Mouse (Mus musculus) testis, adult 2 months (tissue): ENCODE measurements at regions not wholly inside any gene's neighbourhood (a gene's known extent, or its start where the extent isn't known, plus 50 kb on each side); places are given as distances from the start of the nearest gene placed in this dataset.

ENCODE experiments used
- CTCF ChIP-seq: fragments of 200-500 bp; IDR thresholded peaks from 2 replicates; pipeline ENCODE4 v1.5.1; 2012; ENCODE audit warnings: low read depth, mild to moderate bottlenecking, inconsistent platforms, low read length, moderate library complexity; ENCODE audit not compliant: control insufficient read depth, insufficient read depth, insufficient replicate concordance
- POLR2A ChIP-seq: fragments of 200-500 bp; IDR thresholded peaks from 2 replicates; pipeline ENCODE4 v1.6.1; 2012; ENCODE audit warnings: low read depth, mild to moderate bottlenecking, inconsistent platforms, low read length, moderate library complexity; ENCODE audit not compliant: control insufficient read depth

- no peak for TF ChIP-seq CTCF
- no peak for TF ChIP-seq POLR2A
Measured at GRCm38 (mm10) chr10:17077580-17077979, 645.4 kb upstream of the Cited2 start.
